Mouse (Mus musculus): ENCODE data around the gene Iqschfp.

DNA sequence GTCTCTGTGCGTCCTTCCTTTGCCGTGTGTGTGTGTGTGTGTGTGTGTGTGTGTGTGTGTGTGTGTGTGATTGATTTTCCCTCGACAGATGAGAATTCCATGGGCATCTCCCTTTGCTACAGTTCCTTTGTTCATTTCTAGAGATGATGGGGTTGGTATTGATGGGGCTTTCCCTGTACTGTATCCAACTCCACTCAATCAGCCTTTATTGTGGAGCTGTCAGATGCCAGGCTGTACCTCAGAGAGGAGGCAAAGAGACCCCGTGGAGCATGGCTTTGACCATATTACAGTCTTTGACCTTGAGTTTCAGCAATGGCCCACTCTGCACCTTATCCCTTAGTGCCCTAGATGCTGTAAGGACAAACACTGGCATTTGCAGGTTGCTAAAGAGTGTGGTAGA, 635.1 kb downstream of the Iqschfp start:
- TF ChIP-seq CTCF (IDR thresholded peaks at IDR 0.05) = no peak
- TF ChIP-seq EP300 (IDR thresholded peaks at IDR 0.05) = no peak

Data from lung, postnatal 0 days (tissue).